Mouse (Mus musculus): ENCODE results near the gene Sema3c. TPM values are rescaled to one million over a fixed set of nuclear protein-coding genes. Genes with fewer than 3 reads are reported as not detected.
A peak's percentile ranks its signal among the peaks of the same experiment; 100 is the strongest.
"Not testable (repeated sequence)": the region's sequence is repeated elsewhere in the genome, so short reads cannot be mapped to it uniquely, and the experiment has no call there.

Gene Sema3c
- 9.2 and 9.4 TPM in 2 replicates for polyA plus RNA-seq (2015; fragmentation: Nextera tagmentation; extraction: Ambion mirVana)

DNA sequence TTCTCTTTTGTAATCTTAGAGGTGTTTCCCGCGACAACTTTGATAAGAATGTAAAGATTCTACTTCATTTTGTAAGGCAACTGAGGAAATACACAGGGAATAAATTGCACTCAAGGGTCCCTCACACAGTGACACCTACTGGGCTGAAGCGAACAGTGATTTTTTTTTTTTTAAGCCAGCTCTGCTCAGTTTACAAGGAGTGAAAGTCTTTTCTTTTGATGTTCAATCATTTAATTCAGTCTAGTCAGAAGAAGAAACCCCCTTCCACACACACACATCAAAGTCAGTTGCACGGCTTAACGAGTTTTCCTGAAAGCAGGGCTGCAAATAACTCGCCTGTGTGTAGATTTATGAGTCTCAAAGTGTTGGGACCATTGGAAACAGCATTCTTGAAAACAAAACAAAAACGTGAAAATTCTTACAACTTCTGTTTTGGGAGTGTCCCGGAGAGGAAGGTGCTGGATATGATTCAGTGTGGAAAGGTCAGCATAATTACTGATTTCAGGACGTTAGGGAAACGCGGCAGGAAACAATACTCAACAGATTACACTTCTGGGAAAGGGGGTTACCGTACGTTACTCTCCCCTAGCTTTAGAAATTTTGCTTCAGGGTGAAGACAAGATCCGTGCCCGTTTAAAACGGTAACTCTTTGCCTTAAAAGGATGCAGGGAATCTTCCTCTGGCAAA, at the start of gene Sema3c:
TSS of gene Sema3c (plus strand) at position 588 of the 687 bp plus-strand sequence.
- under 1% methylated on average over 16 of the region's 16 CpGs for WGBS
- ATAC-seq = peak; percentile 35; the same call in 1 of the 2 replicates
- peaks cover 8% of the 10 kb centered on the region; the same call in 1 of the 2 replicates for H3K4me1 ChIP-seq (replicated peaks)
- H3K36me3 ChIP-seq = no peaks in the 10 kb centered on the region
- H3K27ac ChIP-seq = peak within 1 kb of the TSS; percentile 58
- peak within 1 kb of the TSS; percentile 66 for H3K9ac ChIP-seq (replicated peaks)
- no peaks in the 10 kb centered on the region for H3K27me3 ChIP-seq
- H3K4me3 ChIP-seq (replicated peaks) = peak within 1 kb of the TSS; percentile 58
- no peaks in the 10 kb centered on the region for H3K9me3 ChIP-seq
- H3K4me2 ChIP-seq (replicated peaks) = peak within 1 kb of the TSS; percentile 73

- not testable (repeated sequence) for H3K9ac ChIP-seq (replicated peaks); H3K4me2 ChIP-seq (replicated peaks); ATAC-seq; H3K27ac ChIP-seq; H3K4me3 ChIP-seq (replicated peaks); H3K27me3 ChIP-seq; H3K9me3 ChIP-seq; H3K4me1 ChIP-seq (replicated peaks); H3K36me3 ChIP-seq
- 95% methylated on average over 2 of the region's 2 CpGs for WGBS
These were observed 42.9 kb upstream of the Sema3c start for GRCm38 (mm10) chr5:17531165-17531564.

DNA sequence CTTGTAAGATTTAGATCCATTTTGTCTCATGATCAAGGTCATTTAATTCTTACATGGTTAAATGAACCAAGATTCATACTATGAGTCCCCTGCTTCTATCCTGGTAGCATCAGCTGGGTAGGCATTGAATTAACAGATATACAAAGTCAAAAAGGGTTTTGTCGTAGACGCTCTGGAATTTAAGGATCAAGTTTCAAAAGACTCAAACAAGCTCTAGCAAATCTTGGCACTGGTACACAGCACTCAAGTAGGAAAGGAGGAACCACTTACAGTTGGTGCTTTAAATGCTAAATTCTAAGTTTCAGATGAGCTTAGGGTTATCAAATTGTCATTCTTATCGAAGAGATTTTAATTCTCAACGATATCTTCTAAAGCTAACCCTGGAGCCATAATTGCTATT, 30.9 kb upstream of the Sema3c start:
- no peaks in the 10 kb centered on the region for H3K27me3 ChIP-seq
- no peaks in the 10 kb centered on the region for H3K9me3 ChIP-seq
- H3K36me3 ChIP-seq = no peaks in the 10 kb centered on the region
- H3K4me2 ChIP-seq (replicated peaks) = no peak overlapping the region
- H3K4me3 ChIP-seq (replicated peaks) = no peak overlapping the region
- no peak overlapping the region for H3K27ac ChIP-seq
- WGBS = 76% methylated on average over 4 of the region's 4 CpGs
- no peak for ATAC-seq
- H3K9ac ChIP-seq (replicated peaks) = no peak overlapping the region
- no peaks in the 10 kb centered on the region for H3K4me1 ChIP-seq (replicated peaks)

DNA sequence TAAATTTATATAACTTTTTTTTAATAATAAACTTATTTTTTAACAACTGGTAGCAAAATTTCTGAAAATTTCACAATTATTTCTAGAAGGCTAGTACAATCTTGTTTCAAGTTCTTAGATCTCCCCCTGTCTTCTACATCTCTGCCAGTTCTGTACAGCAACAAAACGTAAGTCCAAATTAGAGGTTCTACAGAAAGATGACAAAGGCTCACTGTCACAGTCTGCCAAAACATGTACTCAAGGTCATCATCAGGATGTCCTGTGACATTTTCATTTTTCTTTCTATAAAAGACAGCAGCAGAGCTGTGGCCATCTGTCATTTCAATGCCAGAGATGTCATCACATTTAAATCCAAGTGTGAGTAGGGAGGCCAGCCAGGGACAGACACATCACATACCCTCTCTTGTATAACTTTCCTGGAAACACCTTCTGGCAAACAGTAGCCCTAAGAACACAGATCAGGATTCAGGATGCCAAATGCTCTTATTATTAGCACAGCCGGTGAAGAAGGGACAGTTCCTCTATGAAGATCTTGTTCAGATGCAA, 29.1 kb upstream of the Sema3c start:
- no peak overlapping the region for H3K9ac ChIP-seq (replicated peaks)
- 80% methylated on average over 2 of the region's 2 CpGs for WGBS
- no peak overlapping the region for H3K4me3 ChIP-seq (replicated peaks)
- H3K27ac ChIP-seq = no peak overlapping the region
- no peak for ATAC-seq
- no peaks in the 10 kb centered on the region for H3K27me3 ChIP-seq
- no peaks in the 10 kb centered on the region for H3K4me1 ChIP-seq (replicated peaks)
- H3K4me2 ChIP-seq (replicated peaks) = no peak overlapping the region
- no peaks in the 10 kb centered on the region for H3K36me3 ChIP-seq
- no peaks in the 10 kb centered on the region for H3K9me3 ChIP-seq

DNA sequence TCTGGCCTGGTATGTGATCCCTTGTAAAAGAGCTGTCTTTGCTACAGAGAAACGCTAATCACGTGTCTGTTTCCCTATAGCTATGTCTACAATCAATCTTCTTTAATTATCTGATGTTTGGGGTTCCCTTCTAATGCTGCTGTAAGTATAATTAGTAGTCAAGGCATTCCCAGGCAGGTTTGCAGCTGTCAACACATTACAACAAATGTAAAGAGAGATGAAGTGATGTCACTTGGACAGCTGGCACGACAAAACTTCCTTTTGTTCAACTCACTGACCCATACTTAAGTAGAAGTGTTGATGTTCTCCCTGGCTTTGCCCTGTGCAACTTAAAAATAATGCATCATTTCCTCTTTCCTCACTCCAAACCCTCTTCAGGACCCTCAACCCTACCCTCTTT, 22.4 kb upstream of the Sema3c start:
- no peak overlapping the region for H3K27ac ChIP-seq
- H3K9ac ChIP-seq (replicated peaks) = no peak overlapping the region
- 67% methylated on average over 3 of the region's 3 CpGs for WGBS
- no peaks in the 10 kb centered on the region for H3K36me3 ChIP-seq
- no peak overlapping the region for H3K4me3 ChIP-seq (replicated peaks)
- H3K27me3 ChIP-seq = no peaks in the 10 kb centered on the region
- no peak overlapping the region for H3K4me2 ChIP-seq (replicated peaks)
- H3K4me1 ChIP-seq (replicated peaks) = 0 out of 2 replicates have a peak, but pooled peaks cover 2% of the 10 kb centered on the region
- H3K9me3 ChIP-seq = no peaks in the 10 kb centered on the region
- no peak for ATAC-seq

DNA sequence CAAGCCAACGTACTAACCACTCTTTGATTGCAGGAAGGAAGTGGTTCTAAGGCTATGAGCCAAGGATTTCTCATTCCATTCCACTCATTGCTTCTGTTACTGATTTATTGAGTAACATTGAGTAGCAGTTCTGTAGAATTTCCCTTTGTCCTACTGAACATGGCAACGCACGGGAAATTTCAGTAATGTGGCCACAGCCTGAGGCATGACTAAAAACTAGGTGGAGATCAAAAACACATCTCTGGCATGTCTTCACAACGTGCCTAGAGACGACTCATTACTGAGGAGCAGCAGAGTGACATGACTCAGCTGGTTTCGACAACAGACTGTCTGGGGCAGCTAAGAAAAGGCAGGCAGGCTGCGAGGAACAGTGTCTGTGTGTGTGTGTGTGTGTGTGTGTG, 18.0 kb upstream of the Sema3c start:
- 0 out of 2 replicates have a peak, but pooled peaks cover 2% of the 10 kb centered on the region for H3K4me1 ChIP-seq (replicated peaks)
- H3K9me3 ChIP-seq = no peaks in the 10 kb centered on the region
- ATAC-seq = peak; percentile 92
- no peak overlapping the region for H3K4me3 ChIP-seq (replicated peaks)
- H3K4me2 ChIP-seq (replicated peaks) = no peak overlapping the region
- no peak overlapping the region for H3K27ac ChIP-seq
- WGBS = 46% methylated on average over 7 of the region's 7 CpGs
- H3K9ac ChIP-seq (replicated peaks) = no peak overlapping the region
- no peaks in the 10 kb centered on the region for H3K27me3 ChIP-seq
- no peaks in the 10 kb centered on the region for H3K36me3 ChIP-seq

DNA sequence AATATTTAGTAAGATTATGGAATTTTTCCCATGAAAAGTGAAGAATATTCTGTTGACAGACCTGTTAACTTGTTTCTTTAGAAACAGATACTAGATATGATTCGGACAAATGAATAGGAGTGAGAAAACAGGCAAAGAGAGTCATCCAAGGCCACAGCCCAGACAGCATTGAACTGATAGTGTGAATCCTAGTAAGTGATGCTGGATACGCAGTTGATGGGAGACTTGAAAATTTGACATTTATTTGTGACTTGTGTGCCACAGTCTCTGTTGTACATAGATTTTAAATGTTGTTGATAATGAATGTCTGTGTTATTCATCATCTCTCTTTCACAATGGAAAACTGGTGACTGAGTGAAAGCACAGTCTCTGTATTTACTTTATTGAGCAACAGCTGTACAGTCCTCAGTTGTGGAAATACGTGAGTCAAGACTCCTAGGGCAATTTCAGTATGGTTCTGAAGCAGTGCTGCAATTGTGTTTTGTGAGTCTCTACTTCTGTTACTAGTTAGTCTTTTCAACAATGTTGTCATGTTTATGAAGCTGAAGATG, 17.3 kb upstream of the Sema3c start:
- Histone ChIP-seq H3K4me2 (replicated peaks) (no peak overlapping the region), H3K9me3 (no peaks in the 10 kb centered on the region), H3K36me3 (no peaks in the 10 kb centered on the region), H3K9ac (replicated peaks) (no peak overlapping the region), H3K27ac (no peak overlapping the region), H3K4me1 (replicated peaks) (0 out of 2 replicates have a peak, but pooled peaks cover 2% of the 10 kb centered on the region), H3K27me3 (no peaks in the 10 kb centered on the region), H3K4me3 (replicated peaks) (no peak overlapping the region)
- WGBS = 88% methylated on average over 3 of the region's 3 CpGs
- ATAC-seq = no peak

- no peak overlapping the region for H3K27ac ChIP-seq
- WGBS = 86% methylated on average over 6 of the region's 6 CpGs
- H3K9ac ChIP-seq (replicated peaks) = no peak overlapping the region
- no peaks in the 10 kb centered on the region for H3K36me3 ChIP-seq
- ATAC-seq = no peak
- no peak overlapping the region for H3K4me3 ChIP-seq (replicated peaks)
- H3K4me2 ChIP-seq (replicated peaks) = no peak overlapping the region
- H3K9me3 ChIP-seq = no peaks in the 10 kb centered on the region
- H3K4me1 ChIP-seq (replicated peaks) = peaks cover 8% of the 10 kb centered on the region; the same call in 1 of the 2 replicates
- no peaks in the 10 kb centered on the region for H3K27me3 ChIP-seq
These were observed 2.5 kb upstream of the Sema3c start for GRCm38 (mm10) chr5:17571571-17571970.

DNA sequence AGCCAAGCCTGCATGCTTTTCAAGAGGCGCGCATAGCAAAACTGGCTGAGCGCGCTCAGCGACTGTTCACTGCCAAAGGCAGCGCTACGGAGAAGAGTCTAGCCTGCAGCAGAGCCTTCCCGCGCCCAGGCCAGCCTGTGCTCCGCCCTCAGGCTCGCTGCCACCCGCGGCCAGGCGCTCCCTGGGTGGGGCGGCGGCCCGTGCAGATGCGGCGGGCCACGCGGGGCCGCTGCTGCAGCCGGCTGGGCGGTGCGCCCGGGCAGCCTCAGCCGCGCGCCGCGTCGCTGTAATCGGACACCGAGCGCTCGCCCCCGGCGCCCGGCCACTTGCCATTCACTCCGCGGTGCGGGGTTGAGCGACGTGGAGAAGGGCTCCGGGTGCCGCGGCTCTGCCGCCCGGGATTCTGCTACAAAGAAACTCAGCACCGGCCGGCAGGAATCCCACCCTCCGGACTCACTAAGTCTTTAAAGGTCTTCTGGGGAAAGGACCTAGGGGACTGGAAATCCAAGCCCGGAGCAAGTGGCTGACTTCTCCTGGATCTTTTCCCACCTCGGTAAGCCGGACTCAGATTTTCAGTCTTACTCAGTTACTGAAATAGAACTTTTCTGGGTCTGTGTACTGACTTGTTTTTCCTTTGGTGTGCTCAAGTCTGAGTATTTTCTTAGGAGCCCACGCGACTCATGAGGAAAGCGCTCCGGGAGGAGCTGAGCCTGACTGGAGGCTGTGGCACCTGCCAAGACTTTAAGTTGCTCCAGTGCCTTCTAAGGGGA, 517 bp downstream of the Sema3c start:
- peaks cover 8% of the 10 kb centered on the region; the same call in 1 of the 2 replicates for H3K4me1 ChIP-seq (replicated peaks)
- H3K27me3 ChIP-seq = no peaks in the 10 kb centered on the region
- WGBS = under 1% methylated on average over 59 of the region's 59 CpGs
- peak overlapping the region; percentile 66 for H3K9ac ChIP-seq (replicated peaks)
- ATAC-seq = peak; percentile 98
- H3K9me3 ChIP-seq = no peaks in the 10 kb centered on the region
- peak overlapping the region; percentile 58 for H3K4me3 ChIP-seq (replicated peaks)
- peak overlapping the region; percentile 73 for H3K4me2 ChIP-seq (replicated peaks)
- no peaks in the 10 kb centered on the region for H3K36me3 ChIP-seq
- H3K27ac ChIP-seq = peak overlapping the region; percentile 58

DNA sequence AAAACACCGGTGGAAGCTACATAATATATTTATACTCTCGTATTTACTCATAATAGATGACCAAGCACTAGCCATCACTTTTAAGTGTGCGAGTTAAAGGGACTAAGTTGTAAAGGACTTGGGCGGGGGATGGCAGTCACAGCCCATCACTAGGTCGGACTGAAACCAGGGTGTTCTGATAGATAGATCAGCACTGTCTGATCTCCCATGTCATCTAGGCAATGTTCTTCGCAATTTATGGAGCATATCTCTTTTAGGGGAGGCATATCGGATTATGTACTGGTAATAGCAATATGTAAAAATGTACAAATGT, 1.1 kb downstream of the Sema3c start:
- WGBS = 20% methylated on average over 7 of the region's 7 CpGs
- Histone ChIP-seq H3K27ac (no peak overlapping the region), H3K4me3 (replicated peaks) (peak overlapping the region; percentile 58), H3K9me3 (no peaks in the 10 kb centered on the region), H3K4me1 (replicated peaks) (peaks cover 8% of the 10 kb centered on the region; the same call in 1 of the 2 replicates), H3K36me3 (no peaks in the 10 kb centered on the region), H3K27me3 (no peaks in the 10 kb centered on the region), H3K4me2 (replicated peaks) (peak overlapping the region; percentile 73), H3K9ac (replicated peaks) (no peak overlapping the region; the same call in 1 of the 2 replicates)
- peak; percentile 35 for ATAC-seq

DNA sequence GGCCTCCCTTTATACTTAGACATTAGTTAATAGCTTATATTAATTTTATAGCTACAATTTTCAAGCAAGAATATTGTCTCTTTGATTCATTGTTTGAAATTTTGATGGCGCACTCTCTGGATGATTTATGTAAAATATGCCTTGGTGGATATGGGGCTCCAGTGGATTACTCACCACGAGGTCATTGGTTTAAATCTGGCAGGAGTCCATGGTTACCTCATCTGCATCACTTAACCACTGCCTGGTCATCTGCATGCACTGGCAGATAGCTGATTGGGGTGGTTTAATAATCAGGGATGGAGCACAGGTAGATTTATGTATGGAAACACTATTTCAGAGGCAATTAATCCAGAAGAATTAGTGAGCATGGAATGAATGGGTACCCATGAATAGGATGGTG, 2.0 kb downstream of the Sema3c start:
- H3K4me3 ChIP-seq (replicated peaks) = no peak overlapping the region
- no peak overlapping the region for H3K9ac ChIP-seq (replicated peaks)

DNA sequence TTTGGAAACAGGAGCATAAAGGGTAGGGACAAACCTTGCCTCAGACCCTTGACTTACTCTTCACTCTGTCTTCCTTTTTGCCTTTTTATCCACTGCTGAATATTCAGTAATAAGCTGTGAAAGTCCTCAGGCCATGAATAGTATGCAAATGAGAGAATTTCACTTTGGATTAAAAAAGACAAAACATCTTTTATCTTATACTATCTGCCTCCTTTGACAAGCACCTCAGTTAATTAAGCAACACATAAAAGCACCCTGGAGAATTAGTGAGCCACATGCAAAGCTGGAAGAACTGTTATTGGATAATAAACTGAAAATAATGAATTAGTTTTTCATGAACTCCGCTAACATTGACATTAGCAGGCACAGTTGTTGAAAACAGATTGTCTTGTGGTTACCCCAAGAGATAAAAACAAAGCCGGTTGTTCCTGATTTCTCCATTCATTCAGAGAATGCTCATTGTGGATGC, 8.0 kb downstream of the Sema3c start:
- no peak overlapping the region for H3K9ac ChIP-seq (replicated peaks)
- H3K4me1 ChIP-seq (replicated peaks) = peaks cover 9% of the 10 kb centered on the region; the same call in 1 of the 2 replicates
- no peak overlapping the region for H3K27ac ChIP-seq
- H3K27me3 ChIP-seq = no peaks in the 10 kb centered on the region
- H3K4me3 ChIP-seq (replicated peaks) = no peak overlapping the region
- no peaks in the 10 kb centered on the region for H3K9me3 ChIP-seq
- no peaks in the 10 kb centered on the region for H3K36me3 ChIP-seq
- no peak overlapping the region for H3K4me2 ChIP-seq (replicated peaks)
- WGBS = 23% methylated on average over 2 of the region's 2 CpGs
- ATAC-seq = peak; percentile 66

More for the DNA sequence above, 2.0 kb downstream of the Sema3c start:
- Histone ChIP-seq H3K36me3 (no peaks in the 10 kb centered on the region), H3K9me3 (no peaks in the 10 kb centered on the region), H3K4me1 (replicated peaks) (peaks cover 8% of the 10 kb centered on the region; the same call in 1 of the 2 replicates), H3K4me2 (replicated peaks) (no peak overlapping the region), H3K27me3 (no peaks in the 10 kb centered on the region), H3K27ac (no peak overlapping the region)
- ATAC-seq = no peak
- 55% methylated on average over 2 of the region's 2 CpGs for WGBS

Data from midbrain, embryonic 13.5 days (tissue).